Mouse (Mus musculus) stomach, embryonic 15.5 days (tissue): ENCODE measurements around the gene Stab2. TPM values are rescaled to one million over a fixed set of nuclear protein-coding genes. Genes with fewer than 3 reads are reported as not detected.

Source experiments
- ATAC-seq: fragments of 200-750 bp; cut with Nextera tagmentation; 2 replicates; pipeline ENCODE4 v1.8.0; 2017; ENCODE audit warnings: low read depth, moderate number of reproducible peaks, moderate TSS enrichment; ENCODE audit not compliant: insufficient read depth, low FRiP score
- H3K27ac ChIP-seq: fragments of 300-500 bp; sonication (generic); 2 replicates; pipeline ENCODE4 v1.5.1; 2015; ENCODE audit warnings: mild to moderate bottlenecking, inconsistent platforms
- H3K27me3 ChIP-seq: fragments of 300-500 bp; sonication (generic); replicated peaks from 2 replicates; pipeline ENCODE4 v1.6.1; 2015; ENCODE audit warnings: inconsistent platforms
- H3K36me3 ChIP-seq: fragments of 300-500 bp; sonication (generic); 2 replicates; pipeline ENCODE4 v1.6.1; 2015; ENCODE audit warnings: inconsistent platforms
- H3K4me1 ChIP-seq: fragments of 300-500 bp; sonication (generic); 2 replicates; pipeline ENCODE4 v1.6.1; 2015; ENCODE audit warnings: inconsistent platforms
- H3K4me2 ChIP-seq: fragments of 300-500 bp; sonication (generic); 2 replicates; pipeline ENCODE4 v1.6.1; 2015; ENCODE audit warnings: mild to moderate bottlenecking, inconsistent platforms
- H3K4me3 ChIP-seq: fragments of 300-500 bp; sonication (generic); replicated peaks from 2 replicates; pipeline ENCODE4 v1.5.1; 2015; ENCODE audit warnings: inconsistent platforms
- H3K9ac ChIP-seq: fragments of 300-500 bp; sonication (generic); 2 replicates; pipeline ENCODE4 v1.6.1; 2015; ENCODE audit warnings: inconsistent platforms
- H3K9me3 ChIP-seq: fragments of 300-500 bp; sonication (generic); 2 replicates; pipeline ENCODE4 v1.6.1; 2016; ENCODE audit warnings: inconsistent platforms
- WGBS: fragments of 180-500 bp; shearing (Covaris S2); methylation state at CpG from one replicate; pipeline ENCODE4 v1.1.7; 2015; 5-methylcytosine and 5-hydroxymethylcytosine counted together
- polyA plus RNA-seq: library from polyadenylated mRNA; unstranded; fragments of >200 nt; fragmentation: Nextera tagmentation; extraction: Ambion mirVana; gene quantifications from 2 replicates; pipeline ENCODE4 v1.2.1, GENCODE M21; 2015

The Stab2 gene
- polyA plus RNA-seq, 1 experiment from 2014 or later, result 5.0 TPM

DNA sequence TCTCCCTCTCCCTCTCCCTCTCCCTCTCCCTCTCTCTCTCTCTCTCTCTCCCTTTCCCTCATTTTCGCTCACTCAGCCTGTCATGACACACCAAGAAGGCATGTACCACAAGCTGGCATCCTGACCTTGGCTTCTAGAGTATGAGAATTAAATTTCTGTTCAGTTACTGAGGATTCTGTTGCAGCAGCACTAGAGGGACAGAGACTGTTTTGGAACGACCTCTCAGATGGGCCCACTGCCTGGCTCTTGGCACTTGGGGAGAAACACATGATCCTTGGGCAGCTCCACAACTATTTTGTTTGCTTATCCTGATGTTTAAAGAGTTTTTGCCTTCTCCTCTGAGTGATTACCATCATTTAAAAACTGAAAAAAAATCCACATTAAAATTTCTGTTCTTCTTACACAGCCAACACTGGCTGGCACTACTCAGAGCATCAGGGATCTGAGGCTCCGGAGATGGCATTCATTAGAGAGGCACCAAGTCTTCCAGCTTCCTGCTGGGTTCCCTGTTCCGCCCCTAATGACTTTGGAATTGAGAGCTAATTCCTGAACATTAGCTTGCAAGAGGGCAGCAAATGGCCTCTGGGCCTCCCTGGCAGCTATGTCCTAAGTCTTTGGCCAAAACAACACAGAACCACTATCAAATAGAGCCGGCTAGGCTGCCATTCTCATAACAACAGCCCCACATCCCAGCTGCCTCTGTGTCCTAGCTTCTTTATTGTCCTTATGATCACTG lies 127.6 kb downstream of the Stab2 start:
- no peaks in the 10 kb centered on the region for H3K9me3 ChIP-seq
- WGBS, result 62% methylated on average over 5 of the region's 5 CpGs
- no peak overlapping the region for H3K4me2 ChIP-seq
- no peak overlapping the region for H3K9ac ChIP-seq
- H3K27me3 ChIP-seq, result no peaks in the 10 kb centered on the region
- H3K4me3 ChIP-seq, result no peak overlapping the region
- H3K36me3 ChIP-seq, result no peaks in the 10 kb centered on the region
- no peaks in the 10 kb centered on the region for H3K4me1 ChIP-seq
- no peak overlapping the region for H3K27ac ChIP-seq
- no peak for ATAC-seq

DNA sequence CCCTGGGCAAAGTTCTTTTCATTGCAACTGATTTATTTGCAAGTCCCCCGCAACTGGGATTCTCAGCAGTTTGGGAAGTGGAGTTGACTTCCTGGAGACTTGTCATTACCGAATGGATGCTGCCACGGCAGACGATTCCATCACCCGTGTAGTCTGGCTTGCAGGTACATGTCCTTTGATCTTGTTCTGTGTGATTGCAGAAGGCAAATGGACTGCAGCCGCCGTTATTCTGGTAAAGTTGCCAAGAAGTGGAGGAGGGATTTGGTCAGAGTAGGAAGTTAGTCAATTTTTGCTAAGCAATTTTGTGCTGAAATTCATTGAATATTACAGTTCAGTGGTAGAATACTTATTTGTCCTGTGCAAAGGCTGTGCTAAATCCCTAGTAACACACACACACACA lies 129.1 kb downstream of the Stab2 start:
- Histone ChIP-seq H3K4me1 (no peaks in the 10 kb centered on the region), H3K9ac (no peak overlapping the region), H3K4me2 (no peak overlapping the region), H3K36me3 (no peaks in the 10 kb centered on the region), H3K27me3 (no peaks in the 10 kb centered on the region), H3K9me3 (no peaks in the 10 kb centered on the region), H3K27ac (no peak overlapping the region), H3K4me3 (no peak overlapping the region)
- 76% methylated on average over 7 of the region's 7 CpGs for WGBS
- ATAC-seq, result no peak

GRCm38 (mm10) chr10:86872591-86872990 lies 135.2 kb downstream of the Stab2 start:
- H3K27me3 ChIP-seq, result no peaks in the 10 kb centered on the region
- H3K9me3 ChIP-seq, result no peaks in the 10 kb centered on the region
- no peak overlapping the region for H3K4me2 ChIP-seq
- H3K36me3 ChIP-seq, result no peaks in the 10 kb centered on the region
- H3K4me3 ChIP-seq, result no peak overlapping the region
- H3K27ac ChIP-seq, result no peak overlapping the region
- no peak for ATAC-seq
- WGBS, result 62% methylated on average over 5 of the region's 5 CpGs
- no peak overlapping the region for H3K9ac ChIP-seq
- H3K4me1 ChIP-seq, result no peaks in the 10 kb centered on the region

- Histone ChIP-seq H3K9me3 (no peaks in the 10 kb centered on the region), H3K4me2 (no peak overlapping the region)
- 60% methylated on average over 7 of the region's 7 CpGs for WGBS
Observed at GRCm38 (mm10) chr10:86872121-86872520, 135.7 kb downstream of the Stab2 start.

DNA sequence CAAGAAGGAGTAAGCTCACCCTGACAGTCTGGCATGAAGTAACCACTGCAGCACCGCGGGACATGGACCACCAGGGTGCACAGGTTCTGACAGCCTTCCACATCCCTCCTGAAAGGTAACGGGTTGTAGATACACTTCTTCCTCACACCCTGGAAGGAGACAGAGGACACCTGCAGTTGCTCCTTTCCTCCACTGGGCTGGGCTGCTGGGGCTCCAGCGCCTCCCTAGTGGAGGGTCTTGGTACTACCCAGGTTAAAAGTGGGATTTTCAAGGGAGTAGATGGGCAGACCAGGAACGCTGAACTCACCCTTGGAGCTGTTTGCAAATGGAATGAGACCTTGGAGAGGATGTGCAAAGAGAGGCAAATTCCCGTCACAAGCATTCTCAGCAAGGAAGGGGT lies 144.4 kb downstream of the Stab2 start:
- H3K4me2 ChIP-seq, result no peak overlapping the region
- 85% methylated on average over 6 of the region's 6 CpGs for WGBS

More at GRCm38 (mm10) chr10:86872121-86872520, 135.7 kb downstream of the Stab2 start:
- no peaks in the 10 kb centered on the region for H3K4me1 ChIP-seq
- H3K27me3 ChIP-seq, result no peaks in the 10 kb centered on the region
- ATAC-seq, result no peak
- no peak overlapping the region for H3K9ac ChIP-seq
- H3K4me3 ChIP-seq, result no peak overlapping the region
- H3K27ac ChIP-seq, result no peak overlapping the region
- H3K36me3 ChIP-seq, result no peaks in the 10 kb centered on the region

GRCm38 (mm10) chr10:86862496-86862895 lies 145.3 kb downstream of the Stab2 start:
- Histone ChIP-seq H3K9me3 (no peaks in the 10 kb centered on the region), H3K4me3 (no peak overlapping the region), H3K4me1 (no peaks in the 10 kb centered on the region), H3K36me3 (no peaks in the 10 kb centered on the region), H3K27me3 (no peaks in the 10 kb centered on the region), H3K4me2 (no peak overlapping the region), H3K27ac (no peak overlapping the region), H3K9ac (no peak overlapping the region)
- 85% methylated on average over 6 of the region's 6 CpGs for WGBS
- no peak for ATAC-seq

More for the DNA sequence above, 144.4 kb downstream of the Stab2 start:
- Histone ChIP-seq H3K27me3 (no peaks in the 10 kb centered on the region), H3K4me3 (no peak overlapping the region), H3K9ac (no peak overlapping the region), H3K36me3 (no peaks in the 10 kb centered on the region), H3K9me3 (no peaks in the 10 kb centered on the region), H3K4me1 (no peaks in the 10 kb centered on the region), H3K27ac (no peak overlapping the region)
- no peak for ATAC-seq

- Histone ChIP-seq H3K4me2 (no peak overlapping the region), H3K36me3 (no peaks in the 10 kb centered on the region), H3K4me3 (no peak overlapping the region), H3K9ac (no peak overlapping the region), H3K27ac (no peak overlapping the region), H3K27me3 (no peaks in the 10 kb centered on the region), H3K9me3 (no peaks in the 10 kb centered on the region), H3K4me1 (no peaks in the 10 kb centered on the region)
- WGBS, result 75% methylated on average over 4 of the region's 4 CpGs
- ATAC-seq, result no peak
Observed at GRCm38 (mm10) chr10:86860396-86860795, 147.4 kb downstream of the Stab2 start.

DNA sequence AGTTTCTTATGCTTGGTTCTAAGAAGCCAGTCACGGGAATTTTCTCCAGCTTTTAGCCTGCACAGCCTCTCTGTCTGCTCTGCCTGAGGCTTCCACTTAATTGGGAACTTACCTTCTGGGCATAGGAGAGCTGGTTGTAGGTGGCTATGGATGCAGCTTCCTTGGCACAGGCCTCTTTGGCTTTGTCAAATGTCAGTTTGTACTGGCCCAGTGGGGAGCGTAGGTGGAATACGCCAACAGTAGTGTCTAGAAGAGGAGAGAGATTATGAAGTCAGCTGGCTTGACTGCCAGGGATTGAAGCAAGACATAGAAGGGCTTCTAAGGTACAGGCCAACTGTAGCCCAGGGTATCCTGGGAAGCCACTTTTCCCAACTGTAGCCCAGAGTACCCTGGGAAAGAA lies 154.4 kb downstream of the Stab2 start:
- Histone ChIP-seq H3K27ac (no peak overlapping the region), H3K9me3 (no peaks in the 10 kb centered on the region), H3K9ac (no peak overlapping the region), H3K4me3 (no peak overlapping the region), H3K4me2 (no peak overlapping the region), H3K36me3 (no peaks in the 10 kb centered on the region), H3K4me1 (no peaks in the 10 kb centered on the region), H3K27me3 (no peaks in the 10 kb centered on the region; the same call in 1 of the 2 replicates)
- no peak for ATAC-seq
- WGBS, result 80% methylated on average over 3 of the region's 3 CpGs

DNA sequence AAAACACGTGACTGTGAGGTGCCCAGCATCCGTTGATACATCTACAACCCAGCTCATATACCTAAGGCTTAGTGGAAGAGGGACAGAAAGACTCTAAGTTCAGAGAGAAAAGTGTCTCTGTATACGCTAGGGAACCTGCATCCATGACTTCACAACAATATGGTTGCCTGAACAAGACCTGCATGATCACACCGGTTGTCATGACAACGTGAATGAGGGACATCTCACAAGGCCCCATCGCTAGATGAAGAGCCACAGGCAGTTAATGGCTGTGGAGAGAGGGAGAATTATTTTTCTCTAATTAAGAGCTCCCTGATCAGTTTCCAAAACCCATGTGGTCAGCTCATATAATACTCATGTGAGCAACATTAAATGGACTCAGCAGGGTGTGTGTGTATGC lies 155.7 kb downstream of the Stab2 start:
- Histone ChIP-seq H3K9ac (no peak overlapping the region), H3K27me3 (no peaks in the 10 kb centered on the region; the same call in 1 of the 2 replicates), H3K36me3 (no peaks in the 10 kb centered on the region), H3K9me3 (no peaks in the 10 kb centered on the region), H3K4me2 (no peak overlapping the region), H3K27ac (no peak overlapping the region), H3K4me3 (no peak overlapping the region), H3K4me1 (no peaks in the 10 kb centered on the region)
- no peak for ATAC-seq
- 83% methylated on average over 6 of the region's 6 CpGs for WGBS

DNA sequence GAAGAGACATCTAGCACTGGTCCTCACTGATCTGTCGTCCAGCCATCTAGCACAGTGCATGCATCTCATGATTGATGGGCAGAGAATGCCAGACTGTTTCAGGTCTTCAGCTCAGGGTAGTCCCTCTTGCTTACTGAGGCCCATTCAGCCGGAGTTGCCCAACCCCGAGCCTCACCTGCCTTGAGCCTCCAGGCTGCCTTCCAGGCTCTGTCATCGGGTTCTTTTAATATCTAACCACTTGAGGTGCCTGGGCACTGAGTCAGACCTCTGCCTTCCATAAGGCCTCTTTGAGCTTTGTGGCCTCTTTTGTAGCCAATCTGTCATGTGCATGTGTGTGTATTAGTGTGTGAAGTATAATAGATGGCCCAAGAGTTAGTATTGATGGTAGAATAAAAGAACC lies 158.3 kb downstream of the Stab2 start:
- no peaks in the 10 kb centered on the region; the same call in 1 of the 2 replicates for H3K27me3 ChIP-seq
- 81% methylated on average over 4 of the region's 4 CpGs for WGBS
- no peak overlapping the region for H3K9ac ChIP-seq
- no peak overlapping the region for H3K27ac ChIP-seq
- no peak overlapping the region for H3K4me2 ChIP-seq
- ATAC-seq, result no peak
- no peaks in the 10 kb centered on the region for H3K9me3 ChIP-seq
- H3K36me3 ChIP-seq, result no peaks in the 10 kb centered on the region
- H3K4me1 ChIP-seq, result no peaks in the 10 kb centered on the region
- no peak overlapping the region for H3K4me3 ChIP-seq

- no peak overlapping the region for H3K9ac ChIP-seq
- H3K27ac ChIP-seq, result no peak overlapping the region
- no peak overlapping the region for H3K4me3 ChIP-seq
- H3K27me3 ChIP-seq, result no peaks in the 10 kb centered on the region; the same call in 1 of the 2 replicates
- H3K4me1 ChIP-seq, result no peaks in the 10 kb centered on the region
- 90% methylated on average over 4 of the region's 4 CpGs for WGBS
- no peaks in the 10 kb centered on the region for H3K36me3 ChIP-seq
- H3K9me3 ChIP-seq, result no peaks in the 10 kb centered on the region
- no peak for ATAC-seq
- no peak overlapping the region for H3K4me2 ChIP-seq
Observed at GRCm38 (mm10) chr10:86849087-86849486, 158.7 kb downstream of the Stab2 start.

DNA sequence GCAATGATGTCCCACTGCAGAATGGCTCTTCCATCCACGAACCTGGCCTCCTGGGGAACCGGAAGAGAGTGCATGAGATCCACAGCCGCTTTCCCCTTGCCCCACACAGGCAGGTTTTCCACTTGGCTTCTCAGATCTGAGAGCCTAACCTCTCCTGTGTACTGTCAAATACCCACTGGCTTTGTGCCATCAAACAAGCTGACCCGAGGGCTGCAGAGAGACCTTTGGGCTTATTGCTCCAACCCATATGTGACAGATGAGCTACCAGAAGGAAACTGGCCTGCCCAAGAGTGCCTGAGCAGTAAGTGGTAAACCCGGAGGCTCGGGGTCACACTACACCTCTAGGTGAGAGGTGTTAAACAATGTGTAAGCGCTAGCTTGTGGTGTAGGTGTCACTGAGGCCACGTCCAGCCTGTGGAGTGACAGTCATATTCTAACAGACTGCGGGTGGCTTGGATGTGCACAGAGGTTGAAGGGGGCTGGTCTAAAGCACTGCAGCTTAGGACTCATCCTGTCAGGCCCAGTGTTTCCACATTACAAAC lies 160.8 kb downstream of the Stab2 start:
- ATAC-seq, result no peak
- WGBS, result 70% methylated on average over 9 of the region's 9 CpGs
- Histone ChIP-seq H3K27me3 (no peaks in the 10 kb centered on the region; the same call in 1 of the 2 replicates), H3K36me3 (no peaks in the 10 kb centered on the region), H3K27ac (no peak overlapping the region), H3K9ac (no peak overlapping the region), H3K9me3 (no peaks in the 10 kb centered on the region), H3K4me1 (no peaks in the 10 kb centered on the region), H3K4me3 (no peak overlapping the region), H3K4me2 (no peak overlapping the region)
